Mouse (Mus musculus): ENCODE results near the gene Lats1. TPM values are rescaled to one million over a fixed set of nuclear protein-coding genes. Genes with fewer than 3 reads are reported as not detected.

Gene Lats1
- polyA plus RNA-seq, 1 experiment from 2014 or later, result 7.3 TPM

DNA sequence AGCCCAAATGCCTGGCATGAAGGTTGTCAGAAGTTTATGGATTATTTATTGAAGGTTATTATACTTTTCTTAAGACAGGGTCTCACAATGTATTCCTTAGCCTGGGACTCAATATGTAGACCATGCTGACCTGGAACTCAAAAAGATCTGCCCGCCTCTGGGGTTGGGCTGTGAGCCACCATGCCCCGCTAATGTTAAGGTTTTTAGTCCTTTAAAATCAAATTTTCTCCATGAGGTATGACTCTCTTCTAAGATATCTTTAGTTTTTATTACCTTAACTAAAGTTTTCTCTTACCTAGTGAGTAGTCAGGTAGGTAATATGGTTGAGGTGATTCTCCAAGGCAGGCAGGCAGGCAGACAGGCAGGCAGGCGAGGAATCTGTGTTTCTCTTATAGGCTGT is 1.2 kb downstream of the Lats1 start:
- WGBS, result 74% methylated on average over 3 of the region's 3 CpGs
- no peak for DNase-seq (ENCODE audit: low spot score)

GRCm38 (mm10) chr10:7686902-7687301 is 5.9 kb downstream of the Lats1 start:
- DNase-seq (ENCODE audit: low spot score), result no peak
- WGBS, result 97% methylated on average over 6 of the region's 6 CpGs
- Histone ChIP-seq H3K27ac (no peak overlapping the region), H3K36me3 (peaks cover 46% of the 10 kb centered on the region), H3K4me3 (no peak overlapping the region), H3K27me3 (ENCODE audit: low read depth, poor library complexity, severe bottlenecking) (no peaks in the 10 kb centered on the region), H3K9me3 (replicated peaks) (no peaks in the 10 kb centered on the region), H3K4me1 (peaks cover 12% of the 10 kb centered on the region)

More for the DNA sequence above, 1.2 kb downstream of the Lats1 start:
- Histone ChIP-seq H3K4me1 (peaks cover 20% of the 10 kb centered on the region), H3K4me3 (peak overlapping the region; percentile 100), H3K27me3 (ENCODE audit: low read depth, poor library complexity, severe bottlenecking) (no peaks in the 10 kb centered on the region), H3K36me3 (peaks cover 46% of the 10 kb centered on the region), H3K9me3 (replicated peaks) (no peaks in the 10 kb centered on the region), H3K27ac (no peak overlapping the region)

DNA sequence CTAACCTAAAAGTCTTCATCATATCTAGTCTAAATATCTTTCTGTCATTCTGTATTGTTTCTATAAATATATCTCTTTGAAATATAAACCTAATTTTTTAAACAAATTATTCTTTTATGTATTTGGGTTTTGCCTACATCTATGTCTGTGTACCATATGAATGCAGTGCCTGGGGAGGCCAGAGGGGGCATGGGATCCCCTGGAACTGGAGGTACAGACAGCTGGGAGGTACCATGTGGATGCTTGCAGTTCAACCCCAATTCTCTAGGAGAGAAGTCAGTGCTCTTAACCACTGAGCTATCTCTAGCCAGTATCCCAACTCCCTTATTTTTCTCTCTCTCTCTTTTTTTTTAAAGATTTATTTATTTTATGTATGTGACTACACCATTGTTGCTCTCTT is 14.3 kb downstream of the Lats1 start:
- Histone ChIP-seq H3K4me1 (no peaks in the 10 kb centered on the region), H3K9me3 (replicated peaks) (no peaks in the 10 kb centered on the region), H3K4me3 (no peak overlapping the region), H3K36me3 (peaks cover 96% of the 10 kb centered on the region), H3K27ac (no peak overlapping the region), H3K27me3 (ENCODE audit: low read depth, poor library complexity, severe bottlenecking) (no peaks in the 10 kb centered on the region)
- DNase-seq (ENCODE audit: low spot score), result no peak

DNA sequence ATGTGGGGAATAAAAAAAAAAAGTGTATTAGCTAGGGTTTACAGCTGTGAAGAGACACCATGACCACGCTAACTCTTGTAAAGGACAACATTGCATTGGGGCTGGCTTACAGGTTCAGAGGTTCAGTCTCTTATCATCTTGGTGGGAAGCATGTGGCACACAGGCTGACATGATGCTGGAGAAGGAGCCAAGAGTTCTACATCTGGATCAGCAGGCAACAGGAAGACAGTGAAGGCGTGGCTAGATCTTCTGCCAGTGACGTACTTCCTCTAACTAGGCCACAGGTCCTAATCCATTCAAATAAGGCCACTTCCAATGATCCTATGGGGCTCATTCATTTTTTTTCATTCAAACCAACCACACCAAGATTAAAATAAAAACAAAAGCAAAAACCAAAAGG is 19.1 kb downstream of the Lats1 start:
- H3K9me3 ChIP-seq (replicated peaks), result no peaks in the 10 kb centered on the region
- no peaks in the 10 kb centered on the region for H3K4me1 ChIP-seq
- H3K27me3 ChIP-seq (ENCODE audit: low read depth, poor library complexity, severe bottlenecking), result no peaks in the 10 kb centered on the region
- no peak overlapping the region for H3K4me3 ChIP-seq
- H3K27ac ChIP-seq, result no peak overlapping the region
- peaks cover 97% of the 10 kb centered on the region for H3K36me3 ChIP-seq
- 91% methylated on average over 3 of the region's 3 CpGs for WGBS
- DNase-seq (ENCODE audit: low spot score), result no peak

DNA sequence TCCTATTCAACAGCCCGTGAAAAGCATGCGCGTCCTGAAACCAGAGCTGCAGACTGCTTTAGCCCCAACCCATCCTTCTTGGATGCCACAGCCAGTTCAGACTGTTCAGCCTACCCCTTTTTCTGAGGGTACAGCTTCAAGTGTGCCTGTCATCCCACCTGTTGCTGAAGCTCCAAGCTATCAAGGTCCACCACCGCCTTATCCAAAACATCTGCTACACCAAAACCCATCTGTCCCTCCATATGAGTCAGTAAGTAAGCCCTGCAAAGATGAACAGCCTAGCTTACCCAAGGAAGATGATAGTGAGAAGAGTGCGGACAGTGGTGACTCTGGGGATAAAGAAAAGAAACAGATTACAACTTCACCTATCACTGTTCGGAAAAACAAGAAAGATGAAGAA is 21.6 kb downstream of the Lats1 start:
- WGBS, result 95% methylated on average over 6 of the region's 6 CpGs
- no peaks in the 10 kb centered on the region for H3K27me3 ChIP-seq (ENCODE audit: low read depth, poor library complexity, severe bottlenecking)

GRCm38 (mm10) chr10:7710121-7710520 is 29.1 kb downstream of the Lats1 start:
- Histone ChIP-seq H3K4me1 (no peaks in the 10 kb centered on the region), H3K36me3 (peaks cover 96% of the 10 kb centered on the region), H3K9me3 (replicated peaks) (no peaks in the 10 kb centered on the region), H3K27me3 (ENCODE audit: low read depth, poor library complexity, severe bottlenecking) (no peaks in the 10 kb centered on the region), H3K27ac (no peak overlapping the region), H3K4me3 (no peak overlapping the region)
- WGBS, result 88% methylated on average over 5 of the region's 5 CpGs
- DNase-seq (ENCODE audit: low spot score), result no peak

More for the DNA sequence above, 21.6 kb downstream of the Lats1 start:
- H3K36me3 ChIP-seq, result peaks cover 97% of the 10 kb centered on the region
- DNase-seq (ENCODE audit: low spot score), result no peak
- no peaks in the 10 kb centered on the region for H3K9me3 ChIP-seq (replicated peaks)
- H3K27ac ChIP-seq, result no peak overlapping the region
- no peaks in the 10 kb centered on the region for H3K4me1 ChIP-seq
- no peak overlapping the region for H3K4me3 ChIP-seq

DNA sequence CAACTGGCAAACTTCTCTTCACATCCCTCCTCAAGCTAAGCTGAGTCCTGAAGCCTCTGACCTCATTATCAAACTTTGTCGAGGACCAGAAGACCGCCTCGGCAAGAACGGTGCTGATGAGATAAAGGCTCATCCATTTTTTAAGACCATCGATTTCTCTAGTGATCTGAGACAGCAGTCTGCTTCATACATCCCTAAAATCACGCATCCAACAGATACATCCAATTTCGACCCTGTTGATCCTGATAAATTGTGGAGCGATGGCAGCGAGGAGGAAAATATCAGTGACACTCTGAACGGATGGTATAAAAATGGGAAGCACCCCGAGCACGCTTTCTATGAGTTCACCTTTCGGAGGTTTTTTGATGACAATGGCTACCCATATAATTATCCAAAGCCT is 31.5 kb downstream of the Lats1 start:
- no peaks in the 10 kb centered on the region for H3K4me1 ChIP-seq
- no peaks in the 10 kb centered on the region for H3K9me3 ChIP-seq (replicated peaks)
- no peak overlapping the region for H3K4me3 ChIP-seq
- no peak overlapping the region for H3K27ac ChIP-seq
- 96% methylated on average over 13 of the region's 13 CpGs for WGBS
- no peaks in the 10 kb centered on the region for H3K27me3 ChIP-seq (ENCODE audit: low read depth, poor library complexity, severe bottlenecking)
- peaks cover 86% of the 10 kb centered on the region for H3K36me3 ChIP-seq
- no peak for DNase-seq (ENCODE audit: low spot score)

GRCm38 (mm10) chr10:7715056-7715455 is 34.0 kb downstream of the Lats1 start:
- DNase-seq (ENCODE audit: low spot score), result no peak
- Histone ChIP-seq H3K36me3 (peaks cover 61% of the 10 kb centered on the region), H3K27ac (no peak overlapping the region), H3K9me3 (replicated peaks) (no peaks in the 10 kb centered on the region), H3K27me3 (ENCODE audit: low read depth, poor library complexity, severe bottlenecking) (no peaks in the 10 kb centered on the region), H3K4me1 (no peaks in the 10 kb centered on the region), H3K4me3 (no peak overlapping the region)
- WGBS, result 77% methylated on average over 7 of the region's 7 CpGs

DNA sequence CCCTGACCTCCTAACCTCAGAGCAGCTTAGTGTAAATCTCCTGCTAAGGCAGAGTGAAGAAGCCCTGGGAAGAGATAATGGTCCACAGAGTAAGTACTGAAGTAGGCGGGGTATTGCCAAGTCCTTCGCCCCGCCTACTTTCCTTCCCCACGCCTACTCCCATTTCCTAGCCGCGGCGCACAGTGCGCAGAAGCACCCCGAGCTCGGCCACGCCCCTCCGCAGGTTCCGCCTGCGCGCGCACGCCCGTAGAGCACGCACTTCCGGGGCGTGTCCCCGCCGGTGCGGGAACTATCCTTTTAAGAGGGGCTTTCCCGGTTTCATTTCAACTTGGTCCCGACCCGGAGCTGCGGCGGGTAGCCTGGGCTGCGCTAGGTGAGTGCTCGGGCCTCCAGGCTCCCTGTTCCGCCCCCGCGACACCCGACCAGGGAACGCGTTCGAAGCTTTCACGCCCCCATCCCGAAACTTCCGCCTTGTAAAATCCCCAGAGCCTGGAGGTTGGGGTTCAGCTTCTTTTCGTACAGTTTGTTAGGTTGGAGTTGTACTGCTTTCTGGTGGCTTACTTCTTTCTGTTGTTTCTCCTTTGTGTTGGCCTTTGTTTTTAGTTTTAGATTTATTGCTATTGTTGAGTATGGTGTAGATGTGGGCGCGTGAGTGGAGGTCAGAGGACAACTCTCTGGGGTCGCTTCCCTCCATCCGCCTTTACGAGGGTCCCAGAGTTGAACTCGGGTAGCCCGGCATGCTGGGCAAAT is 44.9 kb downstream of the Lats1 start, which contains the start of gene Katna1:
Katna1 (plus strand) TSS at position 250 of the 750 bp plus-strand sequence.
- WGBS, result under 1% methylated on average over 49 of the region's 49 CpGs
- H3K4me3 ChIP-seq, result peak within 1 kb of the TSS; percentile 93
- no peaks in the 10 kb centered on the region for H3K27me3 ChIP-seq (ENCODE audit: low read depth, poor library complexity, severe bottlenecking)
- no peaks in the 10 kb centered on the region for H3K9me3 ChIP-seq (replicated peaks)
- H3K27ac ChIP-seq, result peak within 1 kb of the TSS; percentile 91
- peak; percentile 97 for DNase-seq (ENCODE audit: low spot score)
- no peaks in the 10 kb centered on the region for H3K36me3 ChIP-seq
- H3K4me1 ChIP-seq, result peaks cover 13% of the 10 kb centered on the region

- H3K4me1 ChIP-seq, result peaks cover 13% of the 10 kb centered on the region
- no peaks in the 10 kb centered on the region for H3K9me3 ChIP-seq (replicated peaks)
- 0% methylated on average over 8 of the region's 8 CpGs for WGBS
- no peak for DNase-seq (ENCODE audit: low spot score)
- no peaks in the 10 kb centered on the region for H3K27me3 ChIP-seq (ENCODE audit: low read depth, poor library complexity, severe bottlenecking)
- H3K36me3 ChIP-seq, result no peaks in the 10 kb centered on the region
- peak overlapping the region; percentile 93 for H3K4me3 ChIP-seq
- H3K27ac ChIP-seq, result peak overlapping the region; percentile 91
Observed at GRCm38 (mm10) chr10:7726501-7726812, 45.4 kb downstream of the Lats1 start.

- Histone ChIP-seq H3K4me1 (peaks cover 13% of the 10 kb centered on the region), H3K4me3 (peak overlapping the region; percentile 93), H3K9me3 (replicated peaks) (no peaks in the 10 kb centered on the region), H3K27ac (0 out of 2 replicates have a peak overlapping the region, but pooled peaks have one; percentile 91), H3K36me3 (no peaks in the 10 kb centered on the region), H3K27me3 (ENCODE audit: low read depth, poor library complexity, severe bottlenecking) (no peaks in the 10 kb centered on the region)
- 23% methylated on average over 3 of the region's 3 CpGs for WGBS
- no peak for DNase-seq (ENCODE audit: low spot score)
Observed at GRCm38 (mm10) chr10:7727011-7727410, 46.0 kb downstream of the Lats1 start.

DNA sequence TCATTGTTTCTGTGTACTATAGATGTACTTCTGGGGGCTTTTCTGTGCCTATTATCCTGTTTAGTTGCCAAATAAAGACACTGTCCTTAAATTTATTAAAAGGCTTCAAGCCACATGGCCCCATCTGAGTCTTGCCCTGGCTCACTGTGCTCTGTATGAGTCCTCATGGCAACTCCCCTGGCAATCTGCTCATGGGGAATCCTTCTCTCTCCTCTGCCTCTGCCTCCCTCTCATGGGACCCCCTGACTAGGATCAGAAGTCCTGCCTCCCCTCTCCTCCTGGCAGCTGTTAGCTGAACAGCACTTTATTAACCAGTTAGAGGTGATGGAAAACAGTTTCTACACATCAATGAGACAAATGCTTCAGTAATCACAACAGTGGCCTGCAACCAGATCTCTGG is 50.6 kb downstream of the Lats1 start:
- Histone ChIP-seq H3K36me3 (no peaks in the 10 kb centered on the region), H3K27ac (no peak overlapping the region), H3K27me3 (ENCODE audit: low read depth, poor library complexity, severe bottlenecking) (no peaks in the 10 kb centered on the region), H3K4me3 (no peak overlapping the region), H3K9me3 (replicated peaks) (no peaks in the 10 kb centered on the region), H3K4me1 (peaks cover 12% of the 10 kb centered on the region)
- DNase-seq (ENCODE audit: low spot score), result no peak

- Histone ChIP-seq H3K36me3 (peaks cover 23% of the 10 kb centered on the region), H3K27ac (no peak overlapping the region), H3K27me3 (ENCODE audit: low read depth, poor library complexity, severe bottlenecking) (no peaks in the 10 kb centered on the region), H3K4me1 (no peaks in the 10 kb centered on the region), H3K4me3 (no peak overlapping the region), H3K9me3 (replicated peaks) (no peaks in the 10 kb centered on the region)
- DNase-seq (ENCODE audit: low spot score), result no peak
Observed at GRCm38 (mm10) chr10:7737122-7737521, 56.1 kb downstream of the Lats1 start.

DNA sequence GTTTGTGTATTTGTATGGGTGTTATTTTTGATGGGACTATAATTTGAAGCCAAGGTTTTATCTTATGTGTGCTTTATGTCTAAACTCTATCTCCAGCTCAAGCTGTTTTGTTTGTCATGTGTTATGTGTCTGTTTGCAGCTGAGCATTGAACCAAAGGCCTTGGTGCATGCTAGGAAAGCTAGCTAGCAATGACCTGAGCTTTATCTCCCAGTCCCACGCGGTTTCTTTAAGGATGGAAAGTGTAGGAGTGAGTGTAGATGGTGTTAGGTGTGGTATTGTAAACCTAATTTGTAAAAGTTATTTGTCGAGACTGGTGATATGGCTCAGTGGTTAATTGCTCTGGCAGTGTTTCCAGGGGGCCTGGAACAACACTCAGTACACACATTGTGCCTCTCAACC is 56.9 kb downstream of the Lats1 start:
- H3K4me1 ChIP-seq, result no peaks in the 10 kb centered on the region
- WGBS, result 74% methylated on average over 3 of the region's 3 CpGs

More for the DNA sequence above, 56.9 kb downstream of the Lats1 start:
- Histone ChIP-seq H3K27me3 (ENCODE audit: low read depth, poor library complexity, severe bottlenecking) (no peaks in the 10 kb centered on the region), H3K9me3 (replicated peaks) (no peaks in the 10 kb centered on the region), H3K4me3 (no peak overlapping the region), H3K36me3 (peaks cover 31% of the 10 kb centered on the region), H3K27ac (no peak overlapping the region)
- DNase-seq (ENCODE audit: low spot score), result no peak

Measured in limb, embryonic 10.5 days (tissue).